Mouse (Mus musculus) hindbrain, embryonic 14.5 days (tissue): ENCODE measurements around the gene Gm10340. TPM values are rescaled to one million over a fixed set of nuclear protein-coding genes. Genes with fewer than 3 reads are reported as not detected.
"Not testable (repeated sequence)": the region's sequence is repeated elsewhere in the genome, so short reads cannot be mapped to it uniquely, and the experiment has no call there.

Experiments used
- ATAC-seq: fragments of 200-750 bp; cut with Nextera tagmentation; 2 replicates; pipeline ENCODE4 v1.8.0; 2017; ENCODE audit warnings: moderate number of reproducible peaks, mild to moderate bottlenecking, moderate TSS enrichment, moderate library complexity; ENCODE audit not compliant: low FRiP score
- DNase-seq: peaks from one replicate; pipeline ENCODE4 v3.0.0-alpha.2; 2015; ENCODE audit warnings: low spot score
- H3K27ac ChIP-seq: fragments of 300-500 bp; sonication (generic); 2 replicates; pipeline ENCODE4 v1.5.1; 2014; ENCODE audit warnings: mild to moderate bottlenecking, moderate library complexity
- H3K27me3 ChIP-seq: fragments of 300-500 bp; sonication (generic); 2 replicates; pipeline ENCODE4 v1.6.1; 2014; ENCODE audit warnings: mild to moderate bottlenecking, low read length, mixed read lengths; ENCODE audit not compliant: control insufficient read depth, insufficient read depth
- H3K36me3 ChIP-seq: fragments of 300-500 bp; sonication (generic); replicated peaks from 2 replicates; pipeline ENCODE4 v1.6.1; 2014; ENCODE audit not compliant: control insufficient read depth, insufficient read depth
- H3K4me1 ChIP-seq: fragments of 300-500 bp; sonication (generic); replicated peaks from 2 replicates; pipeline ENCODE4 v1.6.1; 2014; ENCODE audit warnings: antibody characterized with exemption, low read length, mixed read lengths; ENCODE audit not compliant: control insufficient read depth, insufficient read depth
- H3K4me2 ChIP-seq: fragments of 300-500 bp; sonication (generic); replicated peaks from 2 replicates; pipeline ENCODE4 v1.6.1; 2014; ENCODE audit warnings: mild to moderate bottlenecking, moderate library complexity
- H3K4me3 ChIP-seq: fragments of 300-500 bp; sonication (generic); replicated peaks from 2 replicates; pipeline ENCODE4 v1.5.1; 2014; ENCODE audit warnings: mild to moderate bottlenecking, low read length
- H3K9ac ChIP-seq: fragments of 300-500 bp; sonication (generic); 2 replicates; pipeline ENCODE4 v1.6.1; 2014
- H3K9me3 ChIP-seq: fragments of 300-500 bp; sonication (generic); 2 replicates; pipeline ENCODE4 v1.6.1; 2016; ENCODE audit warnings: low read length; ENCODE audit not compliant: control insufficient read depth
- WGBS: fragments of 180-500 bp; shearing (Covaris S2); extraction: QIAGEN DNeasy Blood & Tissue Kit; methylation state at CpG from one replicate; pipeline ENCODE4 v1.1.7; 2014; 5-methylcytosine and 5-hydroxymethylcytosine counted together
- polyA plus RNA-seq: library from polyadenylated mRNA; unstranded; fragments of >200 nt; fragmentation: Nextera tagmentation; extraction: Ambion mirVana; gene quantifications from 2 replicates; pipeline ENCODE4 v1.2.1, GENCODE M21; 2014

Gene Gm10340
- polyA plus RNA-seq: 0.16 and 0.27 TPM in 2 replicates

- ATAC-seq, H3K9me3 ChIP-seq, H3K4me3 ChIP-seq, H3K36me3 ChIP-seq, H3K27me3 ChIP-seq, DNase-seq, H3K9ac ChIP-seq, H3K4me2 ChIP-seq, H3K4me1 ChIP-seq, H3K27ac ChIP-seq: not testable (repeated sequence)
- WGBS: 89% methylated on average over 2 of the region's 3 CpGs
Observed at GRCm38 (mm10) chr14:3133697-3134096, at the start of gene Gm10340. Gene Gm10340 (plus strand): TSS chr14:3133997.

- H3K4me1 ChIP-seq, H3K27ac ChIP-seq, H3K4me2 ChIP-seq, H3K4me3 ChIP-seq, H3K27me3 ChIP-seq, H3K9me3 ChIP-seq, DNase-seq, H3K9ac ChIP-seq, ATAC-seq, H3K36me3 ChIP-seq: not testable (repeated sequence)
- 96% methylated on average over 13 of the region's 25 CpGs for WGBS
Observed at GRCm38 (mm10) chr14:3116051-3116450, 17.7 kb upstream of the Gm10340 start.

- ATAC-seq, DNase-seq, H3K9ac ChIP-seq, H3K36me3 ChIP-seq, H3K9me3 ChIP-seq, H3K4me3 ChIP-seq, H3K4me1 ChIP-seq, H3K27ac ChIP-seq, H3K4me2 ChIP-seq, H3K27me3 ChIP-seq: not testable (repeated sequence)
- no CpG with 5 or more reads among the region's 2 CpGs for WGBS
Observed at GRCm38 (mm10) chr14:3187955-3188354, 54.2 kb downstream of the Gm10340 start, which contains the start of gene Gm5795. Gene Gm5795 (plus strand): TSS chr14:3188255.

Other genes starting within 250 kb of the Gm10340 start
- not detected in 2 replicates for gene Gm2888, start 104.0 kb upstream of the Gm10340 start, polyA plus RNA-seq
- 13.9 and 15.2 TPM in 2 replicates for gene Gm2897, start 84.7 kb upstream of the Gm10340 start, polyA plus RNA-seq
- gene Gm5795, start 54.3 kb downstream of the Gm10340 start, polyA plus RNA-seq: 0.37 TPM in 1 of 2 replicates, not detected in the other
- gene D830030K20Rik, start 74.5 kb downstream of the Gm10340 start, polyA plus RNA-seq: 27.3 and 28.4 TPM in 2 replicates
- gene Gm2956, start 198.6 kb downstream of the Gm10340 start, polyA plus RNA-seq: 0.58 TPM in 1 of 2 replicates, not detected in the other